Mouse (Mus musculus) erythroblast, adult 5-6 weeks (primary cell): ENCODE measurements around the gene Olfr1450. TPM values are rescaled to one million over a fixed set of nuclear protein-coding genes. Genes with fewer than 3 reads are reported as not detected.
"Not testable (repeated sequence)": the region's sequence is repeated elsewhere in the genome, so short reads cannot be mapped to it uniquely, and the experiment has no call there.

ENCODE experiments used
- ATAC-seq: replicated peaks from 2 replicates; pipeline ENCODE4 v1.8.0; 2016; ENCODE audit warnings: moderate number of reproducible peaks, mild to moderate bottlenecking, moderate TSS enrichment, inconsistent platforms; ENCODE audit not compliant: poor library complexity, low FRiP score, severe bottlenecking
- total RNA-seq, 2 experiments: library from RNA; stranded (forward) in 1 of 2; stranded (reverse) in 1 of 2; fragments of 150-400 nt in 1 of 2; fragments of 200-764, 138-1000 nt in 1 of 2; gene quantifications; 2 replicates each; pipeline versions ENCODE4 v1.2.3 to v1.2.4; 2015 to 2017; ENCODE audit warnings: low replicate concordance in 2 of 2

Olfr1450 gene
- not detected in 2 replicates for total RNA-seq (2015; ENCODE audit: low replicate concordance)
- total RNA-seq (2017; ENCODE audit: low replicate concordance) = not detected in 2 replicates

DNA sequence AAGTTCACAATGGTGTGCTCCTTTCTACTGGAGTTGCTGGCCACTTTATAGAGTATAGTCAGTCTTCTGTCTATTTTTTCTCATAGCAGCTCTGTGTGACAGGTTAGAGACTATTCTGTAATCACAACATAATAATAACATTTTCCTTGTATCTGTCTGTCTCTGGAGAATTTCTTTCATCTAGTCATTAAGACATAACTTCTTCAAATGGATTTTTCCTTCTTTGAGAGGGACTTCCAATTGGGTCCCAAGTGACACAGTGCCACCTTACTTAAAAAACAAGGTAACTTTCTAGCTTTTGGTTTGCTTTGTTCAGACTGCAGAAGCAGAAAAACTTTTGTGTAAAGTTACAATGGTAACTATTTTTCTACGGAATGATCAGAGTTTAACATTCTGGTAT is at the start of gene Olfr1450:
Gene Olfr1450, plus strand, starts transcription at position 301 of the 400 bp plus-strand sequence.
- ATAC-seq = no peak

DNA sequence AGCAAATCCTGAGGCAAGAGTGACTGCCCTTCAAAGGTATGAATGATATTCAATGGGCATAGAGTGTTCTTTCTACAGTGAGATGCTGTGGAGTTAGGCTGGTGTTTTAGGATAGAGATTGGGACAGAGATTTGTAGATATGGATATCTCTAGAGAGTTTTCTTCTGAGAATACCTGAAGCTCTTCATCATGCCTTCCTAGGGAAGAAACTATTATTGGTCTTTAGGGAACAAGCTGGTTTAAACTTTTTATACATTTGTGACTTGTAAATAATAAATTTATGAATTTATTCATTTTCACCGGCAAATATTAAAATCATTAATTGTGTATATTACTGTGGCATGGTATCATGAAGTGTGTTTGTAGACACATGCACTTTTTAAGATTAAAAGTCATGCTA is 46.4 kb upstream of the Olfr1450 start, which contains the start of gene Olfr1447:
Gene Olfr1447, minus strand, starts transcription at position 101 of the 400 bp plus-strand sequence.
- ATAC-seq = no peak

DNA sequence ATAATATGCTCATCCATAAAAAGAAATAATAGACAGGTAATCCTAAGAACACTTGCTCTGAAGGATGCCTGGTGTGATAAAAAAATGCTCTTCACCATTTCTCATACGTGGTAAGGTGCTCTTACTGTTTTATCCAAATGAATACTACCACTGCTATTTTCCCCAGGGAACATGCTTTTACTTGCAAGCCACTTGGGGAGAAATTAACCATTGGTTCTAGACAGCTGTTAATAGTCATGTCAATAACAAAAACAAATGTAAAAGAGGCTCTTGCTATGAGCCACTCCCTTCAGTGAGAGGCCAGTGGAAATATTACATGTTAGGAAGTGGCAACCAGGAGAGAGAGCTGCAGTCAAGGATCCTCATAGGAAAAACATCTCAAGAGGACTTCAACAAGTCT is 25.7 kb upstream of the Olfr1450 start, which contains the start of gene Olfr1448:
Gene Olfr1448, minus strand, starts transcription at position 101 of the 400 bp plus-strand sequence.
- ATAC-seq = no peak

DNA sequence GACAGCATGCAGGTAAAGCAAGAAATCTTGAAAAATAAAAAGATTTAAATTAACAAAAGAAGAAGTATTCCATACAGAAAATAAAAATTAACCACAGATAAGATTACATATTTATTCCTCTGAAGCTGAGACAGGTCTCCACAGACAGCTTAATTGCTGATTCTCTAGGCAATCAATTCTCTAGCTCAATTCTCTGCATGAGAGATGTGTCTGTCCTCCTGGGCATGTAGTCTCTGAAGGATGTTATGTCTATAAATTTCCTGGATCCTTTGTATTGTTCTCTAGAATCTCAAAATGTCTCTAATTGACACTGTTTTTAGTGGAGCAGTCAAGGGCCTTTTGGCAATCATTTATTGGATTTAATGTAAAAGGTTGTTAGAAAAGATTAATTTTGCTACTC is 19.5 kb upstream of the Olfr1450 start, which contains the start of gene Olfr1449:
Gene Olfr1449, plus strand, starts transcription at position 301 of the 400 bp plus-strand sequence.
- ATAC-seq = no peak

DNA sequence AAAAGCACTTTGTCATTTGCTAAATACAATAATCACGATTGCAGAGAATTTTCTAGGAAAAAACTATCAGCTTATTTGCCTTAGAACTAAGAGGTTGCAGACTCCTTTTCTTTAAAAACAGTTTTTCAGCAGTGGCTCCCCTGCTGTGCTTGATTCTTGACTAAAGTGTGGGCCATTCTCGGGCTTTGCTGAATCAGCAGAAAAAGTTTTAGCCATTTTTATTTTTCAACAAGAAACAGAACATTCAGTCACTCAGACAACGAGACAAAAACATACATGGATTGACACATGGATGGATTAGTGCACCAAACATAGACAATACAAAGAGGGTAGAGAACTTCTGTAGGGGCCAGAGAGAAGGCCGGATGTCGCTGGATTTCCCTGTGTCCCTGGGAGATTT is 20.0 kb downstream of the Olfr1450 start:
- ATAC-seq = not testable (repeated sequence)

DNA sequence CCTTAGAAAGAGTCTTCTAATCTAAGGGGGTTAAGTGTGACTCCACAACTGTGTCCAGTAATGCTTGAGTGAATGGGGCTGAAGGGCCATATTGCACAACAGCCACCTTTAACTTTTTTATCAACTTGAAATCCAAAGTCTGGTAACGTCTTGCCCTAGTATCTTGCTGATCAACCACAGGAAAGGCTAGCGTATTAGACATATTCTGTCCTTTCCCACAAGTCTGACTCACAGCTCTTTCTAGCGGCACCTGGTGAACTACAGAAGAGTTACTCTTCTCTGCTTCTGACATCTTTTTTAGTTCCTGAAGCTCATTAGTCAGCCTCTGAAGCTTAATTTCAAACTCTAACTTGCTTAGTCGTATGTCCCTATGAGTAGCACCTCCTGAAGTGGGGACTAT is 42.3 kb downstream of the Olfr1450 start:
- not testable (repeated sequence) for ATAC-seq

DNA sequence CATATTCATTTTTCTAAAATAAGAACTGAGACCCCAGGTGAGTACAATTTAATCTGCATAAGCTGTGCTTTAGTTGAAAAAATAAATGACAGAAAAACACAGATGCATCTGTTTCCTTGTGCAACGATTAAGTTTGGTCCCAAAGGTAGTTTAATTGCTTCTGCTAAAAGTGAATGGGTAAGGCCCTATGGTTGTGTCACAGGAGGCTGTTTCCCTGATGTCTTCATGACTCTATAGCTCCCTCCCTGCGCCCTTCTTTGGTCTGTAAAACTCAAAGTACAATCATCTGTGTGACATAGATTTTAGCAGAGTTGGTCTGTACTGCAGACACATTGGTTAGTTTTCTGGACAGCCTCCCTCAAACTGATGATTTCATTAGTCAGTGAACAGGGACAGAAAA is 44.7 kb downstream of the Olfr1450 start, which contains the start of gene Olfr1451:
Gene Olfr1451, plus strand, starts transcription at position 301 of the 400 bp plus-strand sequence.
- no peak for ATAC-seq

Other genes starting within 250 kb of the Olfr1450 start
- gene Cntf, start 184.6 kb upstream of the Olfr1450 start, total RNA-seq (2015; ENCODE audit: low replicate concordance) = 7.5 TPM in 1 of 2 replicates, not detected in the other
- not detected in 2 replicates for gene Cntf, start 184.6 kb upstream of the Olfr1450 start, total RNA-seq (2017; ENCODE audit: low replicate concordance)
- gene Zfp91, start 154.1 kb upstream of the Olfr1450 start, total RNA-seq (2015; ENCODE audit: low replicate concordance) = 21.7 and 24.5 TPM in 2 replicates
- 34.2 and 51.3 TPM in 2 replicates for gene Zfp91, start 154.1 kb upstream of the Olfr1450 start, total RNA-seq (2017; ENCODE audit: low replicate concordance)
- 3.8 and 5.6 TPM in 2 replicates for gene Lpxn, start 154.1 kb upstream of the Olfr1450 start, total RNA-seq (2015; ENCODE audit: low replicate concordance)
- gene Lpxn, start 154.1 kb upstream of the Olfr1450 start, total RNA-seq (2017; ENCODE audit: low replicate concordance) = 3.3 and 4.3 TPM in 2 replicates
- gene Gm5244, start 103.6 kb upstream of the Olfr1450 start, total RNA-seq (2015; ENCODE audit: low replicate concordance) = not detected in 2 replicates
- not detected in 2 replicates for gene Gm5244, start 103.6 kb upstream of the Olfr1450 start, total RNA-seq (2017; ENCODE audit: low replicate concordance)
- gene Olfr1444, start 93.0 kb upstream of the Olfr1450 start, total RNA-seq (2015; ENCODE audit: low replicate concordance) = not detected in 2 replicates
- gene Olfr1444, start 93.0 kb upstream of the Olfr1450 start, total RNA-seq (2017; ENCODE audit: low replicate concordance) = not detected in 2 replicates
- gene Olfr1445, start 66.4 kb upstream of the Olfr1450 start, total RNA-seq (2015; ENCODE audit: low replicate concordance) = not detected in 2 replicates
- not detected in 2 replicates for gene Olfr1445, start 66.4 kb upstream of the Olfr1450 start, total RNA-seq (2017; ENCODE audit: low replicate concordance)
- gene Olfr1446, start 56.7 kb upstream of the Olfr1450 start, total RNA-seq (2015; ENCODE audit: low replicate concordance) = not detected in 2 replicates
- gene Olfr1446, start 56.7 kb upstream of the Olfr1450 start, total RNA-seq (2017; ENCODE audit: low replicate concordance) = 0.42 TPM in 1 of 2 replicates, not detected in the other
- not detected in 2 replicates for gene Olfr1447, start 46.5 kb upstream of the Olfr1450 start, total RNA-seq (2015; ENCODE audit: low replicate concordance)
- gene Olfr1447, start 46.5 kb upstream of the Olfr1450 start, total RNA-seq (2017; ENCODE audit: low replicate concordance) = not detected in 2 replicates
- not detected in 2 replicates for gene Olfr1448, start 25.8 kb upstream of the Olfr1450 start, total RNA-seq (2015; ENCODE audit: low replicate concordance)
- 0.42 TPM in 1 of 2 replicates, not detected in the other for gene Olfr1448, start 25.8 kb upstream of the Olfr1450 start, total RNA-seq (2017; ENCODE audit: low replicate concordance)
- gene Olfr1449, start 19.4 kb upstream of the Olfr1450 start, total RNA-seq (2015; ENCODE audit: low replicate concordance) = not detected in 2 replicates
- gene Olfr1449, start 19.4 kb upstream of the Olfr1450 start, total RNA-seq (2017; ENCODE audit: low replicate concordance) = not detected in 2 replicates
- gene Olfr1451, start 44.8 kb downstream of the Olfr1450 start, total RNA-seq (2015; ENCODE audit: low replicate concordance) = not detected in 2 replicates
- gene Olfr1451, start 44.8 kb downstream of the Olfr1450 start, total RNA-seq (2017; ENCODE audit: low replicate concordance) = not detected in 2 replicates
- not detected in 2 replicates for gene Olfr1453, start 78.1 kb downstream of the Olfr1450 start, total RNA-seq (2015; ENCODE audit: low replicate concordance)
- gene Olfr1453, start 78.1 kb downstream of the Olfr1450 start, total RNA-seq (2017; ENCODE audit: low replicate concordance) = 0.98 TPM in 1 of 2 replicates, not detected in the other
- not detected in 2 replicates for gene Olfr1454, start 110.4 kb downstream of the Olfr1450 start, total RNA-seq (2015; ENCODE audit: low replicate concordance)
- gene Olfr1454, start 110.4 kb downstream of the Olfr1450 start, total RNA-seq (2017; ENCODE audit: low replicate concordance) = not detected in 2 replicates
- not detected in 2 replicates for gene Olfr1457, start 147.6 kb downstream of the Olfr1450 start, total RNA-seq (2015; ENCODE audit: low replicate concordance)
- not detected in 2 replicates for gene Olfr1457, start 147.6 kb downstream of the Olfr1450 start, total RNA-seq (2017; ENCODE audit: low replicate concordance)
- not detected in 2 replicates for gene Olfr1458, start 156.5 kb downstream of the Olfr1450 start, total RNA-seq (2015; ENCODE audit: low replicate concordance)
- gene Olfr1458, start 156.5 kb downstream of the Olfr1450 start, total RNA-seq (2017; ENCODE audit: low replicate concordance) = not detected in 2 replicates
- not detected in 2 replicates for gene Olfr1459, start 199.3 kb downstream of the Olfr1450 start, total RNA-seq (2015; ENCODE audit: low replicate concordance)
- 0.56 TPM in 1 of 2 replicates, not detected in the other for gene Olfr1459, start 199.3 kb downstream of the Olfr1450 start, total RNA-seq (2017; ENCODE audit: low replicate concordance)
- not detected in 2 replicates for gene Olfr1461, start 212.7 kb downstream of the Olfr1450 start, total RNA-seq (2015; ENCODE audit: low replicate concordance)
- gene Olfr1461, start 212.7 kb downstream of the Olfr1450 start, total RNA-seq (2017; ENCODE audit: low replicate concordance) = 0.28 TPM in 1 of 2 replicates, not detected in the other
- gene Olfr1462, start 235.5 kb downstream of the Olfr1450 start, total RNA-seq (2015; ENCODE audit: low replicate concordance) = not detected in 2 replicates
- gene Olfr1462, start 235.5 kb downstream of the Olfr1450 start, total RNA-seq (2017; ENCODE audit: low replicate concordance) = not detected in 2 replicates